ENCODE assay signal across 25 mouse cellular contexts in the genomic region with DNA sequence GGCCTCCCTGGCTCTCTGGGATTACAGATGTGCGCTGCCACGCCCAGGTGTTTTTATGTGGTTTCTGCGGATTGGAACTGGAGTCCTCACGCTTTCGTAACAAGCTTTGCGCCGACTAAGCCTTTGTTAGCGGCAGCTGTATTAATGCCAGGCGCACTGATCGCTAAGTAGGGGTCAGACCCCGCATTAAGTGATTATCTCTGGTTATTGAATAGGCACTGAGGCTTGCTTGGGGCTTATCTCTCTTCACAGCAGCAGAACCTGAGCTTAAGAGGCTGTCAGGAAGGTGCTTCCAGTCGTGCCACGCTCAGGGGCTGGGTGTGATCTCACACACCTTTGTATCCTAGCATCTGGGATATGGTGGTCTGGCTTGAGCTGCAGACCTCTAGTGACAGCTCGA. TPM values are rescaled to one million over a fixed set of nuclear protein-coding genes. Genes with fewer than 3 reads are reported as not detected.
"Had no signal": no experiment of that assay in that cellular context is flagged by ENCODE, and none has a peak within 500 bp of the region (broad histone marks: within the 10 kb centered on the region; RNA-seq: fewer than 3 reads in every experiment).

No protein-coding gene starts in this region.

- DNase-seq: gastrocnemius, adult 2 months; gastrocnemius, postnatal 10 days; gastrocnemius, postnatal 36 days; heart, adult 11 months; heart, adult 2 months; heart, postnatal 14 days; heart, postnatal 4 days; kidney, adult 18-20 months; kidney, adult 8-10 months; kidney, postnatal 10 days; kidney, postnatal 25 days; kidney, postnatal 4 days; liver had no signal

- H3K4me3 ChIP-seq: gastrocnemius, adult 2 months; heart, adult 2 months; heart, embryonic 13.5 days; heart, embryonic 15.5 days; hindbrain, embryonic 10.5 days; hindbrain, embryonic 12.5 days; intestine, embryonic 15.5 days; layer of hippocampus, adult 2 months; left cerebral cortex, adult 2 months; limb, embryonic 10.5 days; limb, embryonic 12.5 days had no signal

- H3K27ac ChIP-seq: gastrocnemius, adult 2 months; heart, adult 2 months; heart, embryonic 13.5 days; heart, embryonic 15.5 days; hindbrain, embryonic 10.5 days; hindbrain, embryonic 12.5 days; hindbrain, embryonic 14.5 days; intestine, embryonic 15.5 days; layer of hippocampus, adult 2 months; left cerebral cortex, adult 2 months; limb, embryonic 10.5 days; limb, embryonic 12.5 days had no signal

- H3K9me3 ChIP-seq: heart, embryonic 13.5 days; heart, embryonic 15.5 days; hindbrain, embryonic 10.5 days; hindbrain, embryonic 12.5 days; intestine, embryonic 15.5 days; limb, embryonic 10.5 days; limb, embryonic 12.5 days had no signal

- H3K27me3 ChIP-seq: heart, embryonic 13.5 days; heart, embryonic 15.5 days; hindbrain, embryonic 12.5 days; intestine, embryonic 15.5 days; limb, embryonic 12.5 days had no signal

- H3K4me1 ChIP-seq: hindbrain, embryonic 12.5 days; intestine, embryonic 15.5 days; limb, embryonic 10.5 days had no signal

- H3K36me3 ChIP-seq: heart, embryonic 13.5 days; heart, embryonic 15.5 days; hindbrain, embryonic 10.5 days; hindbrain, embryonic 12.5 days; intestine, embryonic 15.5 days; limb, embryonic 10.5 days; limb, embryonic 12.5 days had no signal

RNA-seq across cellular contexts. Expression of a gene that starts 8.6 kb away (rescaled TPM):
- polyA plus RNA-seq: inflammation-experienced regulatory T-cells, adult 6 months; limb, embryonic 10.5 days; limb, embryonic 12.5 days; liver, embryonic 11.5 days had no signal
